Mouse (Mus musculus) ovary, postnatal 14 days (tissue): ENCODE data around the gene Pax1.

Source experiments
- DNase-seq: peaks from one replicate; pipeline ENCODE4 v3.0.0; 2022; ENCODE audit warnings: low spot score

The Pax1 gene

DNA sequence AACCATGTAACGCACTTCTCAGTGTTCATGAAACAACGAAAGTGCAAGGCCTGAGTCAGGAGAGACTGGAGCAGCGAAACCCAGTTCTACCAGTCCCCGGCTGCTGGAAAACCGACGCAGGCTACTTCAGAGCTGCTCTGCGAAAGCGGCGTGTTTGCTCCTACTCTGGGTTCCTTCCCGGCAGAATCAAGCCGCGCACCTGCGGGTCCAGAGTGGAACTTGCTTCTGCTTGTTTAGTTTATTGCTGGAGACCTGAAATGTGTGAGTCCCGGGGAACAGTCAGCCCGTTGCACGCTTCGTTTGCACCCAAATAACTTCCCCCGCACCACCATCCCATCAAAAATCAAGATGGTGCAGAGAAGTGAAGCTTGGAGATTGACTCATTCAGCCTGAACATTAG, at the start of gene Pax1:
TSS of gene Pax1 (plus strand) at position 345 of the 400 bp plus-strand sequence.
- DNase-seq, result no peak

DNA sequence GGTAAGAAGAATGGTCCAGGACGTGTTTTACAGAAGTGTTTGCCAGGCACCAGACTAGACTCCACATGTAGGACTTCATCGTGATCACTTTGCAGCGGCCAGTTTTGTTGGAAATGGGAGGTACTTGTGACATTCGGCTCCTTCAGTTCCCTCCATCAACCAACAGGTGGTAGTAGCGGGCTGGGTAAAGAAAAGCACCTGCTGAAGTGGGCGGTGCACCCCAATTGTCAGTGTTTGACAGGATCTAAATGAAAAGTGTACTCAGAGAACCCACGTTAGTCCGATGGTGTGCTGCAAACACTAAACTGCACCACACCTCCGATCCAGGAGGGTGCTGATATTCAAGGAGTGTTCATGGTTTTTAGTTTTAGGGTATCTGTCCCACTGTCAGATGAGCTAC, 40.7 kb upstream of the Pax1 start:
- DNase-seq, result no peak

DNA sequence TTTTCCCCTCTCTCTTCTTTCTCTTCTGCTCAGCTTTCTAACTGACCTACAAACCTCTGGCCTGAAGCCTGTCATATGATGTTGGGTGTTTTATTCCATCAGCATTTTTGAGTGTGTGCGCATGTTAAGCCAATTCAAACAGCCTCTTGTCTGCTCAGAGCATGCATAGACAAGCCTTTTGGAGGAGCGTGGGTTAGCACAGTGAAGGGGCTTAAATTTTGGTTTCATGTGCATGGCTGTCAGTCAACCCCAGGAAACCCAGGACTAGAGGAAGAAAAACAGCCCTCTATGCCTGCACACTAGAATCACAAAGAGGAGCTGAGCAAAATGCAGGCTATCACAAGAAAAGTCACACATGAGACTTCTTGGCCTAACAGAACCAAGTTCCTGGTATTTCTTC, 36.5 kb upstream of the Pax1 start:
- no peak for DNase-seq

DNA sequence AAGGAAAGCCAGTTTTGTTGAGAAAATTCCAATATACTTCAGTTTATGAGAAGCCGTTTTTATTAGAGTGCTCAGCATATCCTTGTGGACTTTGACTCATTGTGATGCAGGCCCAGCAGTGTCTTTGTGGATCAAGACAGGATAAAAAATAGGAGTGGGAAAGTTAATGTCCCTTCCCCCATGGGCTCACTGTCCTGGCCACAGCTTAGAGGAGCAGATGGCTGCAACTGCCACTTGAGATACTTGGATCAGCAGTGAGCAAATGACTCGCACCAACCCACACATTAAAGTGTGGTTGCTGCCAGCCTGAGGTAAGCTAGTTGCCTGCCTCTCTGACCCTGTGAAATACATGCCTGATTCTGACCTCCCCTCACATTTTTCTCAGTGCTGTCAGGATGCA, 29.0 kb upstream of the Pax1 start:
- DNase-seq, result no peak

DNA sequence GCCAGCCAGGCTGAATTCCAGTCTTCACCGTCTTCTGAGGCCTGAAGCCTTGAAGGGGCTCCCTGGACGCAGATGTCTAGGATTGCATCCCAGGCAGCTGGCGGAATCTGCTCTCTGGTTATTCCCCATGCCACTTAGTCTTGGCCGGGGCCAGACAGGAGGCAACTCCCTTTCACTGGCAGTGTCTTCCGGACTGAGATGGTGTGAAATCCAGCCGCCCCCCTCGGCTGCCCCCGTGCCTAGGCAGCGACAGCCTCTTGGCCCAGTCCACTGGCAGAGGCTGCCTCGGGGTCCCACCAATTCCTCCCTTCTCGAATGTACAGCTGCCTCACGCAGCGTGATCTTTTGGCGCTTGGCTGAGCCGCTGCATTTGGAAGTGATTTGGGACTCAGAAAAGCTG, 23.0 kb upstream of the Pax1 start:
- no peak for DNase-seq

DNA sequence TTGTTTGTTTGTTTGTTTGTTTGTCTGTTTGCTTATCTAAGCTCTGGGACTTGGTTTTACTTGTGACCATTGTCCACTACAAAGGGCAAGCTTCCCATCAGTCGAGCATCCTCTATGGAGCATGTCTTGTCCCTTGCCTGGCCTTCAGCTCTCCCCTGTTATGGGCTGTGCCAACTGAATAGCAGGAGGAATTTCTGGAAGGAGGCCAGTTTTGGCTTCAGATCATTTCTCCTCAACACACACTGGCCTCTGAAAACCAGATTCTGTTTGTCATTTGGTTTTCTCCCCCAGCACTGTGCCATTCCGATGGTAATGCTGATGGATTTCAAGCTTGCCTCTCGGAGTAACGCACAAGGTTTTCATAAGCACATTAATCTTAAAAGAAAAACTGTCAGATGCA, 21.9 kb upstream of the Pax1 start:
- DNase-seq, result no peak

DNA sequence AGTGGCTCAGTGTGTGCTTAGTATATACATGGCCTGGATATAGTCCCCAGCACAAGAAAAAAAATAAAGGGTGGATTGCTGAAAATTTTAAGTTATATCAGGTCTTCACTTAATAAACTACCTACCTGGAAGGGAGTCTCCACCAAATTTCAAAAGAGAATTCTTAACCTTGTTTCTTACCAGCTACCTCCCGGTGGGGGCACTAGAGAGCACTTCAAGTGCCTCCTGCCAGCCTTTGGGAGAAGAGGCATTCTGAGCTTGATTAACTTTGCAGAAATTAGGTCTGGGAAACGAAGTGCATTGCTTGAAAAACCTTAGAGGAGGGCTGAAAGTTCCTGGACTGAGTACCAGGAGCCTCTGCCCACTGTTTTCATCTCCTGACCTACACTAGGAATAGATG, 19.5 kb upstream of the Pax1 start:
- DNase-seq, result no peak

DNA sequence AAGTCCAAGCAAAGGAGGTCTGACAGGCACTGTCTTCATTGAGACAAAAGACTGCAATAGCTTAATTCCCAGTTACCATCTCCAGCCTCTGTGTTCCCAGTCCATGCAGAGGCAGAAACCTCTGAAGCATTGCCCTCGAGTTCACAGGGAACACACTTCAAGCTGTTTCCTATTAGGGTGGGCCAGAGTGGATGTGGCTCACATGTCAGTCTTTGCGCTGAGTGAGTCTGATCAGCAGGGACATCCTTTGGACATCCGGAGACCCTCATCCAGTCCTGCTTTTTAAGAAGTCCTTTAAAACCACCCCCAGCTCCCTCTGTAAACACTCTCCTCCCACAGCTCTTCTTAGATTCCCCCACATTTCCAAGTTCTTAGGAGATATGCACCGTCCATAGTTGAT, 2.0 kb upstream of the Pax1 start:
- no peak for DNase-seq

DNA sequence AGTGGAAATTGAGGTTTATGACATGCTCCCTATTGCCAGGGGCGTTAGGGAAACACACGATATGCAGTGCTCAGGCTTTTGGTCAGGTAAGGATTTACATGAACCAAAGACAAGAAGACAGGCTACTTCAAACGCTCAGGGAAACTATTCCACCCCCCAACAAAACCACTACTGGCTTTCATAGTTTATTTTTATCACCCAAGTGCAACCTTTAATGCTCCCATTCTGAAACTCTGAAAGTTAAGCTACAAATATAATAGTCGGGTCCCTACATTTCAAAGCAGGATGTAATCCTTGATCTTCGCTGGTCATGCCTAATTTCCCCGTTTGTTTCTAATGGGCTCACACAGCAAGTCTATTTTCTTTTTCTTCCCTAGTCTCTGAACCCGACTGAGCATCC, 1.3 kb upstream of the Pax1 start:
- DNase-seq, result no peak

DNA sequence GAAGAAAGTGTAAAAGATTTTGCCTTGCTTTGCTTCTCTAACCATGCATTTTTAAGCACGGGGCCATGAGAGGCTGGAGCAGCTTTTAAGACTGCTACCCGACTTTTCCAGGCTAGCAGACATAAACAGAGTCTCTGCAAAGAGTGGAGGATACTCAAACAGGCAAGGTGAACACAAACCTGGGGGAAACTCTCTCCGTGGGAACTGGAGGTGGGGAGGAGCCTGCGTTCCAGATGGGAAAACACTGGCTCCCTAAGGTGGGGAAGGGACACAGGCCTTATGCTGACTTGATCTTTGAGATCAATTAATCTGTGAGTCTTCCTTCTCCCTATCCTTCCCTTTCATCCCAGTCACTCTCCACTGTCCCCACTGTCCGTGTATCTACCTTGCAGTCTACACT, 869 bp upstream of the Pax1 start:
- no peak for DNase-seq

DNA sequence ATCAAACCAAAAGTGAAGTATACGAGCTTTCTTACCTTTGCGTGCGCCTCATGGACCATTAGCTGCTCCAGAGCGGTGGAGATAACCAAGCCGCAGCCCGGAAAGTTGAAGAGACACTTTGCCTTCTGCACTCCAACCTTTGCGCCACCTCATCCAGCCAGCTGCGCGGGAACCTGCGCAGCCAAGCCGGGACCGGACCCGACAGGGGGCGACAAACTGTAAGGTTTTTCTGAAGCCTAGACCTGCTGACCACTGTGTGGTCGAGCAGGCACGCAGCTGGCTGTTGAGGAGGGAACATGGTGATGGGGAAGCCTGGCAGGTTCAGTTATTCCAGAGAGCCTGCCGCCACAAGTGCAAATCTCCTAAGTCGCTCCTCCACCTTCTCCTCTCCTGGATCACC, 591 bp downstream of the Pax1 start:
- peak; percentile 32 for DNase-seq

DNA sequence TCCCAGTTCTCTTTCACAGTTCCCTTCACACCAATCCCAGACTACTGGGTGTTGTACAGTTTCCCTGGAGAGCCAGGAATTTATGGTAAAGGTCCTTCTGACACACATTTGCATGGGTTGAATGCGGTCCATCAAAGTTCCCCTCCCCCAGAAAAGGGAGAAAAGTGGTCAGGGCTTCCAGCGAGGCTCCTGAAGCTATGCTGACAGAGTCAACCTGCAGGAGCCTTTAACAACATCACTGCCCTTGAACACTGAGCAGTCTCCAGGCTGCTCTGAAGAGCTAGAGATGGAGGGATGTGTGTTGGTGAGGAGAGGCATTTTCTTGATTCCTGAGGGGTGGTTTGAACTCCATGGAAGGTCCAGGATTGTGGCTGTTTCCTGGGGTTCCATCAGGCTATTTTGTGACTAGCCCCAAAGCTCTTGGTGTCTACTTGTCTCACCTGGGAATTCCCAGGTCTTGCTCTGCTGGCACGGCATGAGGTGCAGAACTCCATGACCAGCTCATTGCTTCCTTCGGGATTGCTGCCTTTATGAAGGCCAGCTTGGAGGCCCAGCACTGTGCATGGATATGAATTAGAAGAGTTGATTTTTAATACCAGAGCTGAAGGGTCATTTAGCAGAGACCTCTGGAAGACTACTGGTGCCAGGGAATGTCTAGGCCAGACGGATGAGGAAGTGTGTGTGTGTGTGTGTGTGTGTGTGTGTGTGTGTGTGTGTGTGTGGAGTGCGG, 1.8 kb downstream of the Pax1 start:
- no peak for DNase-seq

DNA sequence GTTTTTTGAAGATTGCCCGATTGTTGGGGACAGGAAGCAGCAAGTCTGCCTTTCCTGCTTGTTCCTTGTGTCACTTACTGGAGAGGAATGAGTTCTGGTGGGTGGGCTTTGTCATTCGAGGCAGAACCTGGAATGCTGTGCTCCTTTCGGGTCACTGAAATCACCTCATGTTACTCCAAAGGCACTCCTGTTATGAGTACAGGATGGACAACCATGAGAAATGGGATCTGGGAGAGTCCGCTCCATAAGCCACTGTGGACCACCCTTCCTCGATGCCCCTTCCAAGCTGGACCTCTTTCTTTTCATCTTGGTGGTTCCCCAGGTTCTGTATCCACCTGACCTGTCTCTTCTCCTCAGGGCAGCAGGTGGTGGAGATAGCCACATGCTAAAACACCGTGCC, 2.5 kb downstream of the Pax1 start:
- DNase-seq, result no peak

DNA sequence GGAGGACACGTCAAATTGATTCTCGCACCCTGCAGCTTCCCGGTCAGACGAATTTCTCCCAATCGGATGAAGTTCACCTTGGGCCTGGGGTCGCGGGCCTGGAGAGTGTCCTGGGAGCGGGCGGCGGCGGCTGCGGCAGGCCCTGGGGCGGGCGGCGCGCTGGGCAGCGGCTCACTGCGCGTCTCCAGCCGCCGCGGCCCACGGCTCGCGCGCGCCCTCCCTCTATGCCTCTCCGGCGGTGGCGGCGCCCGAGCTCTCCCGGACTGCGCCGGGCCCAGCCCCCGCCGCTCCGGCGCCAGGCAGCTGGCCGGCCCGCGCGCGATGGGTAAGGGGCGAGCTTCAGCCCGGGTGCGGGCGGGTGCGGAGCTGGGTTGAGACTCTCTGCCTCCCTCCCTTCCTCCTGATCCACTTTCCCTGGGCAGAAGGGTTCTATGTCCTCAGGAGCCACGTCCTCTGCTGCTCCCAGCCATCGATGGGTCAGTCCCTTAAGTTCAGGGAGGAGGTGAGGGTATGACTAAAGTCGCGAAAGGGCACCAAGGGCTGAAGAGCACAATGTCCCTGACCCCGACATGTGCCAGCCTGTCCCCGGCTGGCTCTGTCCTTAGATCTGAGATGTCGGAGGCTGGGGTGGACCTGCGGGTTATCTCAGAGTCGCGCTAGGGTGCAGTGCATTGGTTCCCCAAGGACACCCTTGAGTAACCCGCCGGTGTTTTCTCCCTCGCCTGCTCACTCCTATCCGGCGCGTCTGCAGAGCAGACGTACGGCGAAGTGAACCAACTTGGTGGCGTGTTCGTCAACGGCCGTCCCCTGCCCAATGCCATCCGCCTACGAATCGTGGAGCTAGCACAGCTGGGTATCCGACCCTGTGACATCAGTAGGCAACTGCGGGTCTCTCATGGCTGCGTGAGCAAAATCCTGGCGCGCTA, 3.5 kb downstream of the Pax1 start:
- no peak for DNase-seq

DNA sequence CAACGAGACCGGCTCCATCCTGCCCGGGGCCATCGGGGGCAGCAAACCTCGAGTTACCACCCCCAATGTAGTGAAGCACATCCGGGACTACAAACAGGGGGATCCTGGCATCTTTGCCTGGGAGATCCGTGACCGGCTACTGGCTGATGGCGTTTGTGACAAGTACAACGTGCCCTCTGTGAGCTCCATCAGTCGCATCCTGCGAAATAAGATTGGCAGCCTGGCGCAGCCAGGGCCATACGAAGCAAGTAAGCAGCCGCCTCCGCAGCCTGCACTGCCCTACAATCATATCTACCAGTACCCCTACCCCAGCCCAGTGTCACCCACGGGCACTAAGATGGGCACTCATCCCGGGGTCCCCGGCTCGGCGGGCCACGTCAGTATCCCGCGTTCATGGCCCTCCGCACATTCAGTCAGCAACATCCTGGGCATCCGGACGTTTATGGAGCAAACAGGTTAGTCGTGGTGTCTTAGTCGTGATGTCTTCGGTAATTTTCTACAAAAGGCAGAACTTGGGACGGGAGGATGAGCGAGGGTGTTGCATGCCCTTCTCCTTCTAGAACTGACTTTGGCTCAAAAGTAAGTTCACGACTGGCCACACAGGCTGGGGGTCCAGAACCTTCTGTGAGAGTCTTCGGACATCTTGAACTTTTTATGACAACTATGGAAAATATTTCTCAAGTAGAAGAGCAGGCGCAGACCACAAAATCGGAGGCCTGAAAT, 4.3 kb downstream of the Pax1 start:
- no peak for DNase-seq

DNA sequence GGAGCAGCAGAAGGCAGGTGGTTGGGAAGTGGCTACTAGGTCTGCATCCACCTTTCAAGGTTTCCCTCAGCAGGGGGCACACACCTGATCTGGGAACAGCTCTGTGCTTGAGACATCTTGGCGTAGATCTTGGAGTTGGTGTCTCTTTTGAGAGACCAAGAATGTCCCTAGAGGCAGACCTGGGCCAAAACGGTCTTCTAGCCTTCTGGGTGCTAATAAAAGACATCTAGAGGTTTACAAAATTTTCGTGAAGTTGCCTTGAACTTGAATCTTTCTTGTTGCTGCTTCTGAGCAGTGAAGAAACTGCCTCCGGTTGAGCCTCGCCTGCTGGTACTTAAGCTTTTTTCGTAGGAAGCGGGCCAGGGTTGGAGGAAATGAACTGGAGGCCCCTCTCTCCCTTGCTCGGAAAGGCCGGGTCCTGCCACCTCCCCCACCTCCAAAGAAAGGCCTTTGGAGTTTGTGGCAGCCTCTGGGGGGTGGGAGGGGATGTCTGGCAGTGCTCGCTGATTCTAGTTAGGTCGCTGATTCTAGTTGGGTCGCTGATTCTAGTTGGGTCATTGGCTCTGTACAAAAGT, 5.6 kb downstream of the Pax1 start:
- no peak for DNase-seq

DNA sequence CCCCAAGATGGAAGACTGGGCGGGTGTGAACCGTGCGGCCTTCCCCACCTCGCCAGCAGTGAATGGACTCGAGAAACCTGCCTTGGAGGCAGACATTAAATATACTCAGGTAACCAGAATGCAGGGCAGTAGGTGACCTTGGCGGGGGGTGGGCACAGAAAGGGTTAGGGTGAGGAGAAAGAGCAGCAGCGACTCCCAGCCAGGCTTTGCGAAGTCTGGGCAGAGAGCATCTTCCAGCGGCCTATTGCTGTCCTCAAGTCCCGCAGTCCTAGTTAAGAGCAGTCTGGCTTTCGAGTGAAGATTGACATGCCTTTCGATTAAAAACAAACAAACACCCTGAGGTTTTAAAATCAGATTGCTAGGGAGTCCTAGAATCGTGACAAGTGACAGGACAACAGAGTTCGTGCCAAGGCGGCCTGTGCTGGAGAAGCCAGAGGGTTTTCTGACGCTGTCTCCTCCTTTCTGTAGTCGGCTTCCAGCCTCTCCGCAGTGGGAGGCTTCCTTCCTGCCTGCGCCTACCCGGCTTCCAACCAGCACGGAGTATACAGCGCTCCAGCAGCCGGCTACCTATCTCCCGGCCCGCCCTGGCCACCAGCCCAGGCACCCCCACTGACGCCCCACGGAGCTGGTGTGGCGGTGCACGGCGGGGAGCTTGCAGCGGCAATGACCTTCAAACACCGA, 6.3 kb downstream of the Pax1 start:
- DNase-seq, result no peak

DNA sequence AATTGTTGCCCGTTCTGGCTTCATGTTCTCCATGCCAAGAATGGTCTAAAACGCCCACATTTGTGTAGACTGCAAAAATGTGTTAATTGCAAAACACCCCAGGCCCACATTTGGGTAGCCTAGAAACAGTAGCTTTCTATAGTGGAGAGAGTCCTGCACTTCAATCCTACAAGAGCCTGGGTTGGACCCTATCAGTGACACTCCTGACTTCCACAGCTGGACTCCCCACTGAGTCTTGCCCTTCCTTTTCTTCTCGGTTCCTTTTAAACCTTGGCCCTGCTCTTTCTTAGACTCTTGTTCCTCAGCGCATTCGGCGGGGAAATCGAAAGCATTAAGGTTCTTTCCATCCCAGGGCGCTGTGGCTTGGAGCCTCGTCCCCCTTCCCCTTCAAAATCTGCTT, 7.8 kb downstream of the Pax1 start:
- DNase-seq, result no peak

DNA sequence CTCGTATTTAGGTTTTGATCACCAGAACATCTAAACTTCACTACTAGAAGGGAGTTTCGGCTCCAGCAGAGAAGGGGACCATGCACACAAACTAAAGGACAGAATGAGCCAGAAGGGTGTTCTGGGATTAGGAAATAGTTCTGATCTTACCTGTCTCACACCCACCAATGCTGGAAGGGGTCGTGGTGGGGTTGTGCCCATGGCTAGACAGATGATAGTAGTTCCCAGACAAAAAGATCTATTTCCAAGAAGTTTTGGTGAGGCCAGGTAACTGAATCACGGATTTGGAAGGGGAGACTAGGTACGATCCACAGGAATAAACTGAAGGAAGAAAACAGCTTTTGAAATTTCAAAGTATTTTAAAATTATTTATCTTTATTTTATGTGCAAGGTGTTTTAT, 8.4 kb downstream of the Pax1 start:
- DNase-seq, result no peak

DNA sequence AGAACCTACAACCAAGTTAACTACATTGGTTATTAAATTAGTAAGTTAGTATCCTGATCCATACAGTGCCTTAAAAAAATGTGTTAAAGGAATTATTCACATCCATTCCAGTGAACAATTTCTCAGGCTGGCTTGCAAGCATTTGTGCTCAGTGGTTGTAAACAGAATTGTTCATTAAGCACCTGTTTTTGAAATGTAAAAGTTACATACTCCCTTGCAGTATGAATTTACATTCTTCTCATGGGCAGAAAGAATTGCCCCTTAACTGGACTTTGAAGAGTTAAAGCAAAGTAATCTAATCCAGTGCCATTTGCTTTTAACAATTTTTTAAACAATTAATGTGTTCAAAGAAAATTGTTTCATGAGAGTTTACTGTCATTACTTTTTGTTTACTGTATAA, 9.6 kb downstream of the Pax1 start:
- DNase-seq, result no peak

DNA sequence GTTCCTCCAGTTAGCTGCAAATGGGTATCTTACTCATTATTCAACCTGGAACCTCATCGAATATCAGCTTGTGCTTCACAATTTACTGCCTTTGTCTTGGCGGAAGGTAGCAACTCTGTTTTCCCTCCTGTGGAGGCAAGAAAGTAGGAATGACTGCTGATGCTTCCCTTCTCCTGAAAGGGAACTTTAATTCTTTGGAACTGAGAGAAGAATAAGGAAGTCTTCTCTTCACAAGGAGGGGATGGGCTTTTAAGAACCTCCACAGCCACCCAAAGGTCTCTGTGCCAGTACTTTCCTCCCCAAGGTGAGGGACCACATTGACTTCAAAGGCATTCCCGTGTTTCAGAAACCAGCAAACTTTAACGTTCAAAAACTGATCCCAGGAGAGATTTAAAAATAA, 10.1 kb downstream of the Pax1 start:
- DNase-seq, result no peak
